Mouse (Mus musculus): Measurements from ENCODE around the gene Mrtfa. TPM values are rescaled to one million over a fixed set of nuclear protein-coding genes. Genes with fewer than 3 reads are reported as not detected.

Gene Mrtfa
- polyA plus RNA-seq, 1 experiment = 53.7 TPM

DNA sequence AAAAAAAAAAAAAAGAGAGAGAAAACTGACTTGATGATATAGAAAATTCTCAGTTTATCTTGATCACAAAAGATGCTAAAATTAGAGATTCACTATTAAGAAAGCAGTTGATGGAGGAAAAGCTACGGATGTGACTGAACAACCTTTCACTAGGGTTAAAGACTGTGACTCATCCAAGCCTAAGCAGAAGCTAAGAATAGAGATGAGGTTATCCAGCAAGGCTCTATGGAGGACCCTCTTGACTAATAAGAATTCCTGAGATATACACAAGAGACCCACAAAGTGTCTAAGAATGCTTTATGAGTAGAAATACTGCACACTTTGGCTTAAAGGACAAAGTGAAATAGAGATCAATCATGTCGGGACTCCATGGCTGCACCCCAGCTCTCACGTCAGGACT, 14.9 kb downstream of the Mrtfa start:
- H3K4me3 ChIP-seq (replicated peaks; ENCODE audit: control insufficient read depth, low read depth, low read length) = no peak overlapping the region
- no peaks in the 10 kb centered on the region for H3K4me1 ChIP-seq (ENCODE audit: control insufficient read depth, insufficient read depth, low read length)
- 88% methylated on average over 3 of the region's 3 CpGs for WGBS
- TF ChIP-seq CTCF (IDR thresholded peaks at IDR 0.05; ENCODE audit: control insufficient read depth, insufficient read depth, low read length) (no peak), POLR2A (IDR thresholded peaks at IDR 0.05; ENCODE audit: borderline replicate concordance, control insufficient read depth, low read depth, low read length) (no peak)
- H3K27ac ChIP-seq (ENCODE audit: control insufficient read depth, insufficient read depth, low read depth, low read length, poor library complexity) = no peak overlapping the region

DNA sequence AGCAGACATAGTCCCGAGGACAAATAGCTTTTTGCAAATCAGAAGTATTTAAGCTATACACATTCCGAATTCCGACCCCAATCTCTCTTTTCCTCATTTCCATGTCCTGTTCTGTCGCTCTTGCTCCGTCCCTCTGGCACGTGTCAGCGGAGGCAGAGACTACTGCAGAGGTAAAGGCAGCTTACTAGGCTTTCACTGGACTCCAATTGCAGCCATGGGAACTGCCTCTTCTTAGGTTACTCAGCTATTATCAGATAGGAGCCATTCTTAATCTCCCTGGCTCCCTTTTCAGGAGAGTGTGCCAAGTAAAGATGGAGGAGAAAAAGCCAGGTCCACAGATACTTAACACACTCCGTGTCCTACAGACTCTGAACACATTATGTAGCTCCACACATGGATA, 18.3 kb downstream of the Mrtfa start:
- H3K4me1 ChIP-seq (ENCODE audit: control insufficient read depth, insufficient read depth, low read length) = no peaks in the 10 kb centered on the region; the same call in 1 of the 2 replicates
- TF ChIP-seq POLR2A (IDR thresholded peaks at IDR 0.05; ENCODE audit: borderline replicate concordance, control insufficient read depth, low read depth, low read length) (no peak), CTCF (IDR thresholded peaks at IDR 0.05; ENCODE audit: control insufficient read depth, insufficient read depth, low read length) (no peak)
- 79% methylated on average over 8 of the region's 8 CpGs for WGBS
- H3K4me3 ChIP-seq (replicated peaks; ENCODE audit: control insufficient read depth, low read depth, low read length) = no peak overlapping the region
- no peak overlapping the region for H3K27ac ChIP-seq (ENCODE audit: control insufficient read depth, insufficient read depth, low read depth, low read length, poor library complexity)

DNA sequence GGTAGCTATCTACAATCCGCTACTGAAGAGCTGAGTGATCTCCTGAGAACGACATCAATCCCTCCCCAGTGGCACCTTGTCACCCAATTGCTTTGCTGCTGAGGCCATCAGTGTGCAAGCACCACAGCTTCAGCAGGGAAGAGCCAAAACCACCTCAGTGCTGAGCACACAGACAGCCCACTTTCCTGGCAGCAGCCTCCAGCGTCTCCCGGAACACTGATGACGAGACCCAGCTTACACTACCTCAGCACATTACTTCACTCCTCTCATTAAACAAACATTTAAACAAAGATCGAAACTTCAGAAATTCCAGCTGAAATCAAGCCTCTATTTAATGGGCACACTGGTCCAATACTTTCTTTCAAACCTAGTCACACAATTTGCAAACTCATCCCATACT, 21.8 kb downstream of the Mrtfa start:
- TF ChIP-seq POLR2A (IDR thresholded peaks at IDR 0.05; ENCODE audit: borderline replicate concordance, control insufficient read depth, low read depth, low read length) = no peak
- TF ChIP-seq CTCF (IDR thresholded peaks at IDR 0.05; ENCODE audit: control insufficient read depth, insufficient read depth, low read length) = no peak

DNA sequence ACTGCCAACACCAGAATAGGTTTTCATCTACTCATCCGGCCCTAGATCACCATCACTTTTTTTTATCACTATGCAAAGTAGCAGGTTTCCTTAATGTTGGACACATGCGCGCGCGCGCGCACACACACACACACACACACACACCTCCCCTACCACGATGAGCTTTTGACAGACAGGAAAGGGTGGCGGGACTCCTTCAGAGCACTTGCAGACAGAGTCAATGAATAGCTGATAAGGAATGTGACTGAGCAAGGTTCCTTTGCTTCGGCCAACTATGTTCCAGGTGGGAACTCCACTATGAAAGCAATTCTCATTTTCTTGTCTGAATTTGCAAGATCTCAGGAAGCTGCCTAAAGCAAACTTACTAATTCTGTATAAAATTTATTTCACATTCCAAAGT, 22.7 kb downstream of the Mrtfa start:
- 73% methylated on average over 10 of the region's 10 CpGs for WGBS
- H3K27ac ChIP-seq (ENCODE audit: control insufficient read depth, insufficient read depth, low read depth, low read length, poor library complexity) = no peak overlapping the region
- no peak overlapping the region for H3K4me3 ChIP-seq (replicated peaks; ENCODE audit: control insufficient read depth, low read depth, low read length)
- no peaks in the 10 kb centered on the region; the same call in 1 of the 2 replicates for H3K4me1 ChIP-seq (ENCODE audit: control insufficient read depth, insufficient read depth, low read length)
- TF ChIP-seq POLR2A (IDR thresholded peaks at IDR 0.05; ENCODE audit: borderline replicate concordance, control insufficient read depth, low read depth, low read length) = no peak
- no peak for TF ChIP-seq CTCF (IDR thresholded peaks at IDR 0.05; ENCODE audit: control insufficient read depth, insufficient read depth, low read length)

More for the DNA sequence above, 21.8 kb downstream of the Mrtfa start:
- no peak overlapping the region for H3K27ac ChIP-seq (ENCODE audit: control insufficient read depth, insufficient read depth, low read depth, low read length, poor library complexity)
- WGBS = 87% methylated on average over 6 of the region's 6 CpGs
- no peaks in the 10 kb centered on the region; the same call in 1 of the 2 replicates for H3K4me1 ChIP-seq (ENCODE audit: control insufficient read depth, insufficient read depth, low read length)
- no peak overlapping the region for H3K4me3 ChIP-seq (replicated peaks; ENCODE audit: control insufficient read depth, low read depth, low read length)

DNA sequence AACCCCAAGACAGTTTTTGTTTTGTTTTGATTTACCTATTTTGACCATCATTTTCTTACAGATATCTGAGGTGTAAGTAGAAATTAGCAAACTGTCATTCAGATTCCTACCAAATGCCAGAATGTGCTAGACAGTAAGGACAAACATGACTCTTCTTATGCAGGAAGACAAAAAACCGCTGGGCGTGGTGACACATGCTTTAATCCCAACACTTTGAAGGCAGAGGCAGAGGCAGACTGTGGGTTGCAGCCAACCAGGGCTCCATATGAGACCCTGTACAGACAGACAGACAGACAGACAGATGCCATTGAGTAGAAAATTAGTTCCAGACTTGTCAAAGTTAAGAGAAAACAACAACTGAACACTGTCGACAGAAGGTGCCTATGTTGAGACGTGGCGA, 24.3 kb downstream of the Mrtfa start:
- Histone ChIP-seq H3K27ac (ENCODE audit: control insufficient read depth, insufficient read depth, low read depth, low read length, poor library complexity) (no peak overlapping the region), H3K4me3 (replicated peaks; ENCODE audit: control insufficient read depth, low read depth, low read length) (no peak overlapping the region), H3K4me1 (ENCODE audit: control insufficient read depth, insufficient read depth, low read length) (no peaks in the 10 kb centered on the region; the same call in 1 of the 2 replicates)
- 89% methylated on average over 5 of the region's 5 CpGs for WGBS
- TF ChIP-seq POLR2A (IDR thresholded peaks at IDR 0.05; ENCODE audit: borderline replicate concordance, control insufficient read depth, low read depth, low read length) (no peak), CTCF (IDR thresholded peaks at IDR 0.05; ENCODE audit: control insufficient read depth, insufficient read depth, low read length) (no peak)

DNA sequence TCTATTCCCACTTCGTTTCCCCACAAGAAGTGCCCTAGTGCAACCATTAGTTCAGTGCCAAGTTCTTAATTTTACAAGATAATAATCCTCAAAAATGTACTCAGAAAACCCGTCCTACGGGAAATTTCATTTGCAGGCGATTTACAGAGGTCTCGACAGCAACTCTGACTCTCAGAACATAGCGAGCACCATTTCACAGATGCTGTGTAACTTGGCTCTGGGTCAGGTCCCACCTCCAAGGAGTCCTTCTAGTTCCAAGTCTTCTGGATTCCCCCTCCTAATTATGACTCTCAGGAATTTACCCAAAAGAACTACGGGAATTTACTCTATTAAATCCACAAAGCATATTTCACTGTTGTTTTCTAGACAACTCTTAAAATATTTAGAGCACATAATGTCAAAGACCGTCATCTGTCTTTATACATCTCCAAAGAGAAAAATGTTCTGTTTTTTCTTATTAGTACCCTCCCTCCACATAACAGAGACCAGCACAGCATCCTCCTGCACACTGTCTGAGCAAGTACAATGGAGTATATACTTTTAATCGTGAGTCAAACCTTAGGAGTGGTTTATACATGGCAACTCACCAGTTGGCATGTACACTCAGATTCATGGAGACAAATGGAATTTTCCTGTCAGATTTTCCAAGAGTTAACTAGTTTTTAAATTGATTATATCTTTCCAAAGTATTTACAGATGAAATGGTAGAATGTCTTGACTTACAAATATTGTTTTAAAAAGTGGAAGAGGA, 25.8 kb downstream of the Mrtfa start:
- no peak overlapping the region for H3K4me3 ChIP-seq (replicated peaks; ENCODE audit: control insufficient read depth, low read depth, low read length)
- WGBS = 85% methylated on average over 9 of the region's 9 CpGs
- TF ChIP-seq CTCF (IDR thresholded peaks at IDR 0.05; ENCODE audit: control insufficient read depth, insufficient read depth, low read length) = no peak
- no peak for TF ChIP-seq POLR2A (IDR thresholded peaks at IDR 0.05; ENCODE audit: borderline replicate concordance, control insufficient read depth, low read depth, low read length)

DNA sequence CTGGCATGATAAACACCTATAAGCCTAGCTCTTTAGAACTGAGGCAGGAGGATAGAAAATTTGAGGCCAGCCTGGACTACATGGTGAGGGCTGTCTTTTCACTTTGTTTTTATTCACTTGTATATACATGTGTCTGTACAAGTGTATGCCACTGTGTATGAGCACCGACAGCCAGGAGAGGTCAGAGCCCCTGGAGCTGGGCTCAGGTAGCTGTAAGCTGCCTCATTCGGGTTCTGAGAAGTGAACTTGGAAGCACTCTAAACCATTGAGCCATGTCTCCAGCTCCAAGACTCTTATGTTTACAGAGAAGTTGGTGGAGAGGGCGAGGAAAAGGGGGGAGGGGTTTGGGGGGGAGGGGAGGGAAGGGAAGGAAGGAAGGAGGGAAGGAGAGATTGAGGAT, 29.0 kb downstream of the Mrtfa start:
- Histone ChIP-seq H3K27ac (ENCODE audit: control insufficient read depth, insufficient read depth, low read depth, low read length, poor library complexity) (no peak overlapping the region), H3K4me3 (replicated peaks; ENCODE audit: control insufficient read depth, low read depth, low read length) (no peak overlapping the region), H3K4me1 (ENCODE audit: control insufficient read depth, insufficient read depth, low read length) (no peaks in the 10 kb centered on the region)
- TF ChIP-seq CTCF (IDR thresholded peaks at IDR 0.05; ENCODE audit: control insufficient read depth, insufficient read depth, low read length) = no peak
- no peak for TF ChIP-seq POLR2A (IDR thresholded peaks at IDR 0.05; ENCODE audit: borderline replicate concordance, control insufficient read depth, low read depth, low read length)
- 71% methylated on average over 3 of the region's 3 CpGs for WGBS

More for the DNA sequence above, 25.8 kb downstream of the Mrtfa start:
- H3K4me1 ChIP-seq (ENCODE audit: control insufficient read depth, insufficient read depth, low read length) = no peaks in the 10 kb centered on the region; the same call in 1 of the 2 replicates
- H3K27ac ChIP-seq (ENCODE audit: control insufficient read depth, insufficient read depth, low read depth, low read length, poor library complexity) = no peak overlapping the region

DNA sequence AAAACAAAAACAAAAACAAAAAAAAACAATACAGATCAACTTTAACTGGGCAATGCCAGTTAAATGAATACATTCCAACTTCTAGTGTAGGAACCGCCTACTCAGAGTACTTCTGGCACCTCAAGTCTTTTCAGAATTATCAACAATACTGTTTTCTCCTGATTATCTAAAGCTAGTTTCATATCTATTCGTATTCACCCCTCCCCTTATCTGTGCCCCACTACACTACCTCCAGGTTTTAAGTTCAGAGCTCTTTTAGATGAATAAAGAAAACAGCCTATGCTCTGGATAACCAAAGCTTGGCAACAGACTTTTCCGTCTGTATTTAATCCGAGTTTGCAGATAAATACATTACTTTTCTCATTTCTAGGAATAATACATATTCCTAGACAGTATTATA, 29.9 kb downstream of the Mrtfa start:
- Histone ChIP-seq H3K4me1 (ENCODE audit: control insufficient read depth, insufficient read depth, low read length) (no peaks in the 10 kb centered on the region; the same call in 1 of the 2 replicates), H3K27ac (ENCODE audit: control insufficient read depth, insufficient read depth, low read depth, low read length, poor library complexity) (no peak overlapping the region), H3K4me3 (replicated peaks; ENCODE audit: control insufficient read depth, low read depth, low read length) (no peak overlapping the region)
- TF ChIP-seq POLR2A (IDR thresholded peaks at IDR 0.05; ENCODE audit: borderline replicate concordance, control insufficient read depth, low read depth, low read length) = no peak
- TF ChIP-seq CTCF (IDR thresholded peaks at IDR 0.05; ENCODE audit: control insufficient read depth, insufficient read depth, low read length) = no peak
- WGBS = 68% methylated on average over 4 of the region's 4 CpGs
